Mouse (Mus musculus): ENCODE measurements around the gene Gm10799.

- no peak for TF ChIP-seq POLR2A (IDR thresholded peaks at IDR 0.05; ENCODE audit: insufficient read depth, low read depth, low read length)
- no peak for TF ChIP-seq CTCF (IDR thresholded peaks at IDR 0.05; ENCODE audit: insufficient read depth, low read depth, low read length)
These were observed 46.5 kb upstream of the Gm10799 start for GRCm38 (mm10) chr2:104114898-104115297.
